In the genomic region with DNA sequence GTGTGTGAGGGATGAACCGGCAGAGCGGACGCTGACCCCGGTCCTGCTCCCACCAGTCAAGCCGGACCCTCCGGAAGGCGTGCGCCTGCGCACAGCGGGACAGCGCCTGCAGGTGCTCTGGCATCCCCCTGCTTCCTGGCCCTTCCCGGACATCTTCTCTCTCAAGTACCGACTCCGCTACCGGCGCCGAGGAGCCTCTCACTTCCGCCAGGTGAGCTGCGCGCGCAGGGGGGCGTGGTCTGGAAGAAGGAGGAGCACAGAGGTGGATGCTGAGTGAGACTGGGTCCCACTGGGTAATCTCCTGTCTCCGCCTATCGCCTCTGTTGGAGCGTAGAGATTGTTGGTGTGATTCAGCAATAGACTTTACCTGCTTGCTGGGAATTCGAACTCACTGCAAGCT, we compare ENCODE assay signal across 8 mouse cellular contexts. TPM values are rescaled to one million over a fixed set of nuclear protein-coding genes. Genes with fewer than 3 reads are reported as not detected.
DNase-seq lines count a peak whose midpoint lies in the region; ATAC-seq and TF ChIP-seq lines count a peak whose summit lies in the region.

No protein-coding gene starts in this region.

- no peaks in the 10 kb centered on the region for H3K9me3 ChIP-seq in forebrain, embryonic 16.5 days (ENCODE audit: control insufficient read depth, low read length)
- H3K9me3 ChIP-seq in limb, embryonic 12.5 days = no peaks in the 10 kb centered on the region
- H3K9me3 ChIP-seq in midbrain, embryonic 15.5 days = no peaks in the 10 kb centered on the region

- H3K27ac ChIP-seq in forebrain, embryonic 16.5 days (ENCODE audit: low read length) = no peak overlapping the region; the same call in 1 of the 2 replicates
- no peak overlapping the region for H3K27ac ChIP-seq in kidney, adult 2 months (ENCODE audit: insufficient read depth, low read depth, low read length)
- no peak overlapping the region for H3K27ac ChIP-seq in limb, embryonic 12.5 days
- peak overlapping the region; percentile 74 for H3K27ac ChIP-seq in midbrain, embryonic 15.5 days

- peak overlapping the region; percentile 76 for H3K4me2 ChIP-seq in forebrain, embryonic 16.5 days (ENCODE audit: low read length)
- peak overlapping the region; percentile 79 for H3K4me2 ChIP-seq in limb, embryonic 12.5 days
- peak overlapping the region; percentile 74 for H3K4me2 ChIP-seq in midbrain, embryonic 15.5 days

- H3K9ac ChIP-seq in forebrain, embryonic 16.5 days (replicated peaks; ENCODE audit: low read depth, low read length) = peak overlapping the region; percentile 64
- H3K9ac ChIP-seq in limb, embryonic 12.5 days (replicated peaks) = peak overlapping the region; percentile 51
- peak overlapping the region; percentile 47 for H3K9ac ChIP-seq in midbrain, embryonic 15.5 days

- no peak for ATAC-seq in CD4-positive, CD25-positive, alpha-beta regulatory T cell, adult 4 months
- ATAC-seq in forebrain, embryonic 16.5 days = peak; percentile 19
- no peak for ATAC-seq in limb, embryonic 12.5 days (ENCODE audit: insufficient number of reproducible peaks, insufficient read depth, low FRiP score, low TSS enrichment, low read depth)
- ATAC-seq in midbrain, embryonic 15.5 days (replicated peaks) = peak; percentile 55

- peaks cover 21% of the 10 kb centered on the region for H3K4me1 ChIP-seq in forebrain, embryonic 16.5 days (replicated peaks; ENCODE audit: control insufficient read depth, insufficient read depth, low read length)
- H3K4me1 ChIP-seq in kidney, adult 2 months (ENCODE audit: control insufficient read depth, insufficient read depth, low read length) = peaks cover 10% of the 10 kb centered on the region; the same call in 1 of the 2 replicates
- H3K4me1 ChIP-seq in limb, embryonic 12.5 days (replicated peaks) = peaks cover 24% of the 10 kb centered on the region
- peaks cover 37% of the 10 kb centered on the region for H3K4me1 ChIP-seq in midbrain, embryonic 15.5 days

- H3K27me3 ChIP-seq in forebrain, embryonic 16.5 days (replicated peaks; ENCODE audit: control insufficient read depth, insufficient read depth, low read length) = no peaks in the 10 kb centered on the region; the same call in 1 of the 2 replicates
- H3K27me3 ChIP-seq in kidney, adult 2 months (replicated peaks; ENCODE audit: control insufficient read depth, insufficient read depth, low read length) = no peaks in the 10 kb centered on the region
- H3K27me3 ChIP-seq in limb, embryonic 12.5 days = peaks cover 32% of the 10 kb centered on the region
- H3K27me3 ChIP-seq in midbrain, embryonic 15.5 days (replicated peaks) = peaks cover 4% of the 10 kb centered on the region; the same call in 1 of the 2 replicates

- no peaks in the 10 kb centered on the region for H3K36me3 ChIP-seq in forebrain, embryonic 16.5 days (ENCODE audit: control insufficient read depth, insufficient read depth)
- no peaks in the 10 kb centered on the region for H3K36me3 ChIP-seq in kidney, adult 2 months (ENCODE audit: control insufficient read depth, insufficient read depth, low read length)
- H3K36me3 ChIP-seq in limb, embryonic 12.5 days = peaks cover 5% of the 10 kb centered on the region; the same call in 1 of the 2 replicates
- H3K36me3 ChIP-seq in midbrain, embryonic 15.5 days (replicated peaks) = no peaks in the 10 kb centered on the region

- DNase-seq in CD4-positive, CD25-positive, alpha-beta regulatory T cell, adult 2 months (ENCODE audit: low read depth, low spot score) = peak; percentile 67
- peak; percentile 84 for DNase-seq in cerebellum, adult 11 months
- peak; percentile 88 for DNase-seq in kidney, adult 2 months
- DNase-seq in testis, postnatal 14 days (ENCODE audit: low spot score) = peak; percentile 89

- TF ChIP-seq POLR2A in kidney, adult 2 months (IDR thresholded peaks at IDR 0.05; ENCODE audit: low read depth, low read length) = no peak

- under 1% methylated on average over 26 of the region's 26 CpGs for WGBS in forebrain, embryonic 16.5 days
- WGBS in kidney, adult 2 months = 3% methylated on average over 26 of the region's 26 CpGs
- WGBS in limb, embryonic 12.5 days = 1% methylated on average over 26 of the region's 26 CpGs
- WGBS in midbrain, embryonic 15.5 days = 2% methylated on average over 26 of the region's 26 CpGs

- H3K4me3 ChIP-seq in forebrain, embryonic 16.5 days (replicated peaks; ENCODE audit: low read length) = peak overlapping the region; percentile 57
- peak overlapping the region; percentile 62 for H3K4me3 ChIP-seq in kidney, adult 2 months (ENCODE audit: insufficient read depth, low read depth, low read length)
- H3K4me3 ChIP-seq in limb, embryonic 12.5 days (replicated peaks) = peak overlapping the region; percentile 51
- peak overlapping the region; percentile 61 for H3K4me3 ChIP-seq in midbrain, embryonic 15.5 days

- TF ChIP-seq CTCF in kidney, adult 2 months (conservative IDR thresholded peaks at IDR 0.05; ENCODE audit: insufficient read depth, insufficient read length, low read depth, low read length) = no peak

RNA-seq across cellular contexts. Expression of gene Yju2, which starts 2.8 kb away (rescaled TPM):
- 10 to 100 TPM; 28.2 to 43.3 TPM for polyA plus RNA-seq in CD4-positive, CD25-positive, alpha-beta regulatory T cell, adult 4 months (2017; shearing (Covaris generic))
- 26.8 and 27.0 TPM in 2 replicates for polyA plus RNA-seq in forebrain, embryonic 16.5 days (2015; fragmentation: Nextera tagmentation; extraction: Ambion mirVana)
- polyA plus RNA-seq in kidney, adult 2 months (2012; rRNA removed) = 7.2 and 7.7 TPM in 2 replicates
- 24.6 and 26.6 TPM in 2 replicates for polyA plus RNA-seq in limb, embryonic 12.5 days (2016; fragmentation: Nextera tagmentation; extraction: Ambion mirVana)
- polyA plus RNA-seq in midbrain, embryonic 15.5 days (2015; fragmentation: Nextera tagmentation; extraction: Ambion mirVana) = 24.5 and 25.4 TPM in 2 replicates

RNA-seq across cellular contexts. Expression of gene Ebi3, which starts 3.7 kb away (rescaled TPM):
- 10 to 100 TPM; 48.6 to 79.8 TPM for polyA plus RNA-seq in CD4-positive, CD25-positive, alpha-beta regulatory T cell, adult 4 months (2017; shearing (Covaris generic))
- 3.0 and 4.2 TPM in 2 replicates for polyA plus RNA-seq in forebrain, embryonic 16.5 days (2015; fragmentation: Nextera tagmentation; extraction: Ambion mirVana)
- polyA plus RNA-seq in kidney, adult 2 months (2012; rRNA removed) = 3.1 and 3.5 TPM in 2 replicates
- 1.6 TPM in 2 replicates for polyA plus RNA-seq in limb, embryonic 12.5 days (2016; fragmentation: Nextera tagmentation; extraction: Ambion mirVana)
- 7.4 and 8.3 TPM in 2 replicates for polyA plus RNA-seq in midbrain, embryonic 15.5 days (2015; fragmentation: Nextera tagmentation; extraction: Ambion mirVana)

RNA-seq across cellular contexts. Expression of gene Zfp119b, which starts 6.8 kb away (rescaled TPM):
- 10 to 100 TPM; 14.3 to 16.2 TPM for polyA plus RNA-seq in CD4-positive, CD25-positive, alpha-beta regulatory T cell, adult 4 months (2017; shearing (Covaris generic))
- polyA plus RNA-seq in forebrain, embryonic 16.5 days (2015; fragmentation: Nextera tagmentation; extraction: Ambion mirVana) = 6.7 and 8.3 TPM in 2 replicates
- 0.46 and 0.69 TPM in 2 replicates for polyA plus RNA-seq in kidney, adult 2 months (2012; rRNA removed)
- 5.0 and 7.0 TPM in 2 replicates for polyA plus RNA-seq in limb, embryonic 12.5 days (2016; fragmentation: Nextera tagmentation; extraction: Ambion mirVana)
- 9.6 and 10.2 TPM in 2 replicates for polyA plus RNA-seq in midbrain, embryonic 15.5 days (2015; fragmentation: Nextera tagmentation; extraction: Ambion mirVana)

RNA-seq across cellular contexts. Expression of gene Shd, which starts 14.1 kb away (rescaled TPM):
- polyA plus RNA-seq in CD4-positive, CD25-positive, alpha-beta regulatory T cell, adult 4 months (2017; shearing (Covaris generic)) = not detected
- polyA plus RNA-seq in forebrain, embryonic 16.5 days (2015; fragmentation: Nextera tagmentation; extraction: Ambion mirVana) = 98.2 and 129 TPM in 2 replicates
- 22.4 and 31.3 TPM in 2 replicates for polyA plus RNA-seq in kidney, adult 2 months (2012; rRNA removed)
- 52.6 and 54.1 TPM in 2 replicates for polyA plus RNA-seq in limb, embryonic 12.5 days (2016; fragmentation: Nextera tagmentation; extraction: Ambion mirVana)
- 209 and 217 TPM in 2 replicates for polyA plus RNA-seq in midbrain, embryonic 15.5 days (2015; fragmentation: Nextera tagmentation; extraction: Ambion mirVana)

RNA-seq across cellular contexts. Expression of gene Fsd1, which starts 30.2 kb away (rescaled TPM):
- polyA plus RNA-seq in CD4-positive, CD25-positive, alpha-beta regulatory T cell, adult 4 months (2017; shearing (Covaris generic)) = under 1 TPM in 1 of 2 experiments, not detected in 1; 0.47 TPM
- 144 and 179 TPM in 2 replicates for polyA plus RNA-seq in forebrain, embryonic 16.5 days (2015; fragmentation: Nextera tagmentation; extraction: Ambion mirVana)
- polyA plus RNA-seq in kidney, adult 2 months (2012; rRNA removed) = 0.36 and 0.48 TPM in 2 replicates
- polyA plus RNA-seq in limb, embryonic 12.5 days (2016; fragmentation: Nextera tagmentation; extraction: Ambion mirVana) = 42.4 and 43.2 TPM in 2 replicates
- polyA plus RNA-seq in midbrain, embryonic 15.5 days (2015; fragmentation: Nextera tagmentation; extraction: Ambion mirVana) = 203 and 208 TPM in 2 replicates

Comparison
In these comparisons a context has a peak if more than half of its experiments do, and no peak if none do; other contexts are left out.
1. ATAC-seq: peak in forebrain, embryonic 16.5 days (single experiment) and midbrain, embryonic 15.5 days (single experiment); none in CD4-positive, CD25-positive, alpha-beta regulatory T cell, adult 4 months (single experiment) and limb, embryonic 12.5 days (single experiment).
2. Peak in every context shown above with its lines, with median percentiles within 50 percentile points of each other: DNase-seq, H3K4me2 ChIP-seq, H3K4me3 ChIP-seq and H3K9ac ChIP-seq.